Mouse (Mus musculus): ENCODE results near the gene Carns1. TPM values are rescaled to one million over a fixed set of nuclear protein-coding genes. Genes with fewer than 3 reads are reported as not detected.
A peak's percentile ranks its signal among the peaks of the same experiment; 100 is the strongest.

Carns1 gene
- total RNA-seq, 1 experiment from 2014 or later: 4.1 TPM

- no peak for DNase-seq
These were observed 4.4 kb downstream of the Carns1 start for GRCm38 (mm10) chr19:4170723-4171392.

- DNase-seq: no peak
These were observed 5.5 kb downstream of the Carns1 start for GRCm38 (mm10) chr19:4169810-4170209.

- peak; percentile 99 for DNase-seq
These were observed 5.9 kb downstream of the Carns1 start for GRCm38 (mm10) chr19:4169378-4169784.

- no peak for DNase-seq
These were observed 8.4 kb downstream of the Carns1 start for GRCm38 (mm10) chr19:4166678-4167476.

GRCm38 (mm10) chr19:4164721-4165120, 10.6 kb downstream of the Carns1 start:
- DNase-seq: no peak

GRCm38 (mm10) chr19:4164100-4164499, 11.2 kb downstream of the Carns1 start:
- no peak for DNase-seq

GRCm38 (mm10) chr19:4163543-4163887, 11.8 kb downstream of the Carns1 start:
- DNase-seq: no peak

GRCm38 (mm10) chr19:4162646-4163542, 12.4 kb downstream of the Carns1 start, which contains the start of gene Rps6kb2:
Rps6kb2 (minus strand) TSS chr19:4163354.
- peak; percentile 93 for DNase-seq

GRCm38 (mm10) chr19:4159049-4159448, 16.2 kb downstream of the Carns1 start:
- no peak for DNase-seq

- no peak for DNase-seq
These were observed 18.5 kb downstream of the Carns1 start for GRCm38 (mm10) chr19:4156771-4157170.

- no peak for DNase-seq
These were observed 19.2 kb downstream of the Carns1 start for GRCm38 (mm10) chr19:4156073-4156579.

GRCm38 (mm10) chr19:4155223-4156072, 19.8 kb downstream of the Carns1 start:
- DNase-seq: no peak

GRCm38 (mm10) chr19:4154437-4155222, 20.6 kb downstream of the Carns1 start:
- no peak for DNase-seq

GRCm38 (mm10) chr19:4153232-4153654, 22.0 kb downstream of the Carns1 start, which contains the start of gene Ptprcap:
Ptprcap (plus strand) TSS chr19:4153604.
- no peak for DNase-seq

GRCm38 (mm10) chr19:4152445-4153231, 22.6 kb downstream of the Carns1 start:
- DNase-seq: no peak

- DNase-seq: peak; percentile 54
These were observed 23.4 kb downstream of the Carns1 start for GRCm38 (mm10) chr19:4151898-4152297.

- DNase-seq: no peak
These were observed 23.8 kb downstream of the Carns1 start for GRCm38 (mm10) chr19:4151488-4151860.

GRCm38 (mm10) chr19:4150567-4151487, 24.5 kb downstream of the Carns1 start:
- DNase-seq: no peak
